Mouse (Mus musculus) midbrain, embryonic 16.5 days (tissue): ENCODE results near the gene Sh2d4b. TPM values are rescaled to one million over a fixed set of nuclear protein-coding genes. Genes with fewer than 3 reads are reported as not detected.
A peak's percentile ranks its signal among the peaks of the same experiment; 100 is the strongest.

ENCODE experiments used
- ATAC-seq: fragments of 200-750 bp; cut with Nextera tagmentation; 2 replicates; pipeline ENCODE4 v1.8.0; 2017; ENCODE audit warnings: moderate TSS enrichment
- H3K27ac ChIP-seq: fragments of 300-500 bp; sonication (generic); 2 replicates; pipeline ENCODE4 v1.5.1; 2014; ENCODE audit warnings: mild to moderate bottlenecking, low read length, mixed read lengths
- H3K27me3 ChIP-seq: fragments of 300-500 bp; sonication (generic); 2 replicates; pipeline ENCODE4 v1.6.1; 2014; ENCODE audit warnings: low read depth, low read length, mixed read lengths; ENCODE audit not compliant: control insufficient read depth, insufficient read depth
- H3K36me3 ChIP-seq: fragments of 300-500 bp; sonication (generic); 2 replicates; pipeline ENCODE4 v1.6.1; 2014; ENCODE audit warnings: mild to moderate bottlenecking, low read length, moderate library complexity, mixed read lengths; ENCODE audit not compliant: control insufficient read depth, insufficient read depth
- H3K4me1 ChIP-seq: fragments of 300-500 bp; sonication (generic); 2 replicates; pipeline ENCODE4 v1.6.1; 2014; ENCODE audit warnings: mild to moderate bottlenecking, low read length, mixed read lengths; ENCODE audit not compliant: control insufficient read depth, insufficient read depth
- H3K4me2 ChIP-seq: fragments of 300-500 bp; sonication (generic); 2 replicates; pipeline ENCODE4 v1.6.1; 2014; ENCODE audit warnings: mild to moderate bottlenecking, low read length, mixed read lengths
- H3K4me3 ChIP-seq: fragments of 300-500 bp; sonication (generic); 2 replicates; pipeline ENCODE4 v1.5.1; 2014; ENCODE audit warnings: low read depth, mild to moderate bottlenecking, low read length, moderate library complexity, mixed read lengths
- H3K9ac ChIP-seq: fragments of 300-500 bp; sonication (generic); 2 replicates; pipeline ENCODE4 v1.6.1; 2014; ENCODE audit warnings: low read depth, low read length, mixed read lengths
- H3K9me3 ChIP-seq: fragments of 300-500 bp; sonication (generic); replicated peaks from 2 replicates; pipeline ENCODE4 v1.6.1; 2014; ENCODE audit warnings: mild to moderate bottlenecking, low read length, mixed read lengths; ENCODE audit not compliant: control insufficient read depth, poor library complexity, severe bottlenecking
- WGBS: fragments of 180-500 bp; shearing (Covaris S2); extraction: QIAGEN DNeasy Blood & Tissue Kit; methylation state at CpG from one replicate; pipeline ENCODE4 v1.1.7; 2014; 5-methylcytosine and 5-hydroxymethylcytosine counted together
- polyA plus RNA-seq: library from polyadenylated mRNA; unstranded; fragments of >200 nt; fragmentation: Nextera tagmentation; extraction: Ambion mirVana; gene quantifications from 2 replicates; pipeline ENCODE4 v1.2.1, GENCODE M21; 2015

Gene Sh2d4b
- polyA plus RNA-seq, 1 experiment from 2014 or later, result 0.99 TPM

DNA sequence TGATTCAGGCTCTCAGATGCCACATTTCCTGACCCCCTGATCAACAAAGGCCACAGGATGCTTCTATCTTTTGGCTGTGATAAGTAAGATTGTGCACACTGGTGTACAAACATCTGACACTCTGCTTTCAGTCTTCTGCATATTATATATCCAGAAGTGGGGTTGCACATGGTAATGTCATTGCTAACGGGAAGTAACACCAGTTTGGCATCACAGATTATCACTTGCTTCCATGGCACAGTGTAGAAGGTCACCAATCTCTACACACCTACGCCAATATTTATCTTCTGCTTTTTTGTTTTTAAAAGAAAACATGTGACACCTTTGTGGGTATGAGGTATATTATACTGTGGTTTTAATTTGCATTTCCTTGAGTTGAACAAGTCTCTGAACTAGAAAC, 36.9 kb upstream of the Sh2d4b start:
- Histone ChIP-seq H3K4me3 (no peak overlapping the region), H3K27me3 (no peaks in the 10 kb centered on the region), H3K4me2 (no peak overlapping the region), H3K4me1 (0 out of 2 replicates have a peak, but pooled peaks cover 2% of the 10 kb centered on the region), H3K9me3 (no peaks in the 10 kb centered on the region), H3K9ac (no peak overlapping the region), H3K27ac (no peak overlapping the region), H3K36me3 (no peaks in the 10 kb centered on the region)
- no peak for ATAC-seq
- WGBS, result 93% methylated on average over 2 of the region's 2 CpGs

DNA sequence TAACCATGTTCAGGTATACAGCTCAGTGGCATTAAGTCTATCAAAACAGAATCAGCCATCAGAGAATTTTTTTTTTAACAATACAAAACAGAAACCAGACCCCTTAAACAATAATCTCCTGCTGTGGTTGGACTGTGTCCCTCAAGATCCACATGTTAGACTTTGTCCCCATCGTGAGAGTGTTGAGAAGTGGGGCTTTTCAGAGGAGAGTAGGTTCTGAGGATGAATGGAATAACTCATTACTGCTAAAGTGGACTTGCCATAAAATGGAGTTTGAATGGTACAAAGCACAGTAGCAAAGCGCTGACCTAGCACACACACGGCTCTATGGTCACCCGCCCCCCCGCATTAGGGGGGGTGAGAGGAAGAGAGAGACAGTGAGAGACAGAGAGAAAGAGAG, 35.8 kb upstream of the Sh2d4b start:
- H3K36me3 ChIP-seq, result no peaks in the 10 kb centered on the region
- H3K4me2 ChIP-seq, result no peak overlapping the region
- no peak overlapping the region for H3K27ac ChIP-seq
- H3K27me3 ChIP-seq, result no peaks in the 10 kb centered on the region
- no peak overlapping the region for H3K9ac ChIP-seq
- WGBS, result 60% methylated on average over 5 of the region's 5 CpGs
- 0 out of 2 replicates have a peak, but pooled peaks cover 2% of the 10 kb centered on the region for H3K4me1 ChIP-seq
- ATAC-seq, result no peak
- H3K4me3 ChIP-seq, result no peak overlapping the region
- no peaks in the 10 kb centered on the region for H3K9me3 ChIP-seq

DNA sequence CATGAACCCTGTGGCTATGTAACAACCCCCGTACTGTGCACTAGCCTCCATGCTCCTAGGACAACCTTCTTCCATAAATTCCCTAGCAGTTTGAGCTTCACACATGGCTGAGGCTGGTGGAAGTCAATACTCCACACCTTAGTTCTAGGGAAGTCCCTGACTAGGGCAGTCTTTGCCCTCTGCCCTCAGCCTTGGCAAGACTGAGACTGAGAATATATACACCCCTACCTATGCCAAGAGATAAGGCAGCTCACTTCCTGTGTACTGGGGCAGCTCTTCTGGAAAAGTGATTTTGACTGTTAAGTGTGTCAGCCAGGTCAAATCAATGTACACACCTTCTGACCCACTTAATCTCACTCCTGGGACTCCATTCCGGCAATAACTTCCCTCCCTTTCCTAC, 34.0 kb upstream of the Sh2d4b start:
- Histone ChIP-seq H3K27ac (no peak overlapping the region), H3K9ac (no peak overlapping the region), H3K4me3 (no peak overlapping the region), H3K9me3 (no peaks in the 10 kb centered on the region), H3K4me1 (0 out of 2 replicates have a peak, but pooled peaks cover 2% of the 10 kb centered on the region), H3K4me2 (no peak overlapping the region), H3K27me3 (no peaks in the 10 kb centered on the region), H3K36me3 (no peaks in the 10 kb centered on the region)
- ATAC-seq, result 0 out of 2 replicates have a peak, but pooled peaks have one; percentile 32
- 88% methylated on average over 2 of the region's 2 CpGs for WGBS

DNA sequence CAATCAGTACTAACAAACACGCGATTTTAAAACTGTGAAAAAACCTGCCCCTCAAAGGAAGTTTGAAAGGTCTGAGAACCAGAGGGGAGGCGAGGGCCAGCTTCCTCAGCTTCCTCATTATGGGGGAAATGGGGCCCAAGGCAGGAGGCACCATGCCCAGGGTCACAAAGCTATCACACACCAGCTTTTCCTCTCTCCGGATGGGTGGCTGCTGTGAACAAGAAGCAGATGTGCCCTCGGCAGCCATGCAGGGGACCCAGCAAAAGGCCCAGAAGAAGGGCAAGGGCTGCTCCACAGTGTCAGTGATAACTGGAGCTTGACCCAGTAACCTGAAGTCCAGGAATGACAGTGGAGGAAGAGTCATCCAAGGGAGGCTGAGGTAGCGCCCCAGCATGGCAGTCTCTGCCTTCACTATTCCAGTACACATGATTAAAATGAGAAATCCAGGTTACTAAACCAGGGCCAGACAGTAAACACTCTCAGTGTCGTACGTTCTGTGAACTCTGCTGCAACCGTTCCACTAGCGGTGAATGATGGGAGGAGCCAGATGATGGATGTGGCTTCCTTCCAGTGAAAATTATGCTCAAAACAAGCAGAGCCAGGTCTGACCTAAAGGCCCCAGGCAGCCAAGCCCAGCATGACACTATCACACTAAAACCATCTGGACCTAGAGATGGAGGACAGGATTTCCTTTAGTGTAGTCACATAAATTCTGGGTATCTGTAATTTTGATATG, 31.5 kb upstream of the Sh2d4b start:
- no peak overlapping the region for H3K9ac ChIP-seq
- no peak for ATAC-seq
- no peak overlapping the region for H3K27ac ChIP-seq
- H3K4me3 ChIP-seq, result no peak overlapping the region
- WGBS, result 82% methylated on average over 10 of the region's 10 CpGs
- no peaks in the 10 kb centered on the region for H3K9me3 ChIP-seq
- H3K4me1 ChIP-seq, result 0 out of 2 replicates have a peak, but pooled peaks cover 2% of the 10 kb centered on the region
- H3K27me3 ChIP-seq, result no peaks in the 10 kb centered on the region
- no peaks in the 10 kb centered on the region for H3K36me3 ChIP-seq
- no peak overlapping the region for H3K4me2 ChIP-seq

DNA sequence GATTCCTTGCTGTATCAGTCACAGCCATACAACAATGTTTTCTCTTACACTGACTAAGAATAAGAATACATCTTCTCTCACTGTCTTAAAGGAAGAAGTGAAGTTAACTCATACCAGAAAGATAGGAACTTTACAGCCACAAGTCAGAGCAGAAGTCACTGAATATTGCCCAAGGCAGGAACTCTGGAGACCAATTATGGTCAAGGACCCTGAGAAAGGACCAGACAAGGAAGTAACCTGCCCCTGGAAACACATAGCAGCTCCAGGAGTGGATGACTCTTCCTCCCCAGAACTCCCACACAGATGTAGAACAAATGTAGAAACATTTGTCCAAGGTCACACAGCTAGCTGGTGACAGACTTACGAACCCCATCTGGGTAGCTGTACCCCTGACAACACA, 28.2 kb upstream of the Sh2d4b start:
- no peaks in the 10 kb centered on the region for H3K4me1 ChIP-seq
- no peaks in the 10 kb centered on the region for H3K27me3 ChIP-seq
- H3K4me2 ChIP-seq, result no peak overlapping the region
- no peak overlapping the region for H3K27ac ChIP-seq
- H3K9me3 ChIP-seq, result no peaks in the 10 kb centered on the region
- no peak for ATAC-seq
- no peak overlapping the region for H3K4me3 ChIP-seq
- H3K9ac ChIP-seq, result no peak overlapping the region
- 96% methylated on average over 1 of the region's 1 CpGs for WGBS
- no peaks in the 10 kb centered on the region for H3K36me3 ChIP-seq

DNA sequence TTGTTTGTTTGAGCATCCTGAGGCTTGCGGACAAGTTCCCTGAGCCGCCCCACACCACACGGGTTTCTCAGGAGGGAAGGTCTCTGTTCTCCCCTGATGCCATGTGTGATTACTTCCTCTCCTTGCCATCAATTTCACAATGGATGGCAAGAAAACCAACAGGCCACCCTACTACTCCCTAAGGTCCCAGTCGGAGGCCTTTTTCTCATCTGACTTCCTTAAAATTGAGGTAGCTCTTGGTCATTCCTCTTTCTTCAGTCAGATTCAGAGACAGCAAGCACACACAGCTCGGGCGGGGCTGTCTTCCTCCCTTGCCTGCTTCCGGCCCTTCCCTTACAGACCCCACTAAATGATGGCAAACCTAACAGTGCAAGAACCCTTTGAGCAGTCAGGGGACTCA, 26.5 kb upstream of the Sh2d4b start:
- H3K4me1 ChIP-seq, result no peaks in the 10 kb centered on the region
- H3K9me3 ChIP-seq, result no peaks in the 10 kb centered on the region
- no peak overlapping the region for H3K9ac ChIP-seq
- ATAC-seq, result no peak
- H3K4me3 ChIP-seq, result no peak overlapping the region
- H3K27ac ChIP-seq, result no peak overlapping the region
- no peaks in the 10 kb centered on the region for H3K27me3 ChIP-seq
- peaks cover 9% of the 10 kb centered on the region for H3K36me3 ChIP-seq
- H3K4me2 ChIP-seq, result no peak overlapping the region
- 89% methylated on average over 7 of the region's 7 CpGs for WGBS

DNA sequence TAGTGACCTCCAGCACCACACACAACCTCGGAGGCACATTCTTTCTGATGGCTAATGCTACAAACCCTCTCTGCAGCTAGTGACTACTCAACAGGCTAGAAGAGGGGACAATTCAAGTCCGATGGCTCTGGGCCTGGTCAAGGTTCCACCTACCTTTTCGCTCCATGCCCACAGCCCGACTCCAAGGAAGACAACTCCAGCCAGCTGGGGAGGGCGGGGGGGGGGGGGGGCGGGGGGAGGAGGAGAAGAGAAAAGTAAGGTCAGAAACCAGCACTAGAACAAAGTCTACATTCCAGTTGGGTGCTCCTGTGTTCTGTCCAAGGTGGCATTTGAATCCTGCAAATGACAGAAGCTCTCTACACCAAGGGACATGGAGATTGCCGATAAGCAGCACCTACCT, 25.4 kb upstream of the Sh2d4b start:
- Histone ChIP-seq H3K4me3 (no peak overlapping the region), H3K27me3 (no peaks in the 10 kb centered on the region), H3K36me3 (peaks cover 14% of the 10 kb centered on the region), H3K27ac (no peak overlapping the region), H3K9me3 (no peaks in the 10 kb centered on the region), H3K4me1 (no peaks in the 10 kb centered on the region), H3K9ac (no peak overlapping the region), H3K4me2 (no peak overlapping the region)
- WGBS, result 78% methylated on average over 6 of the region's 7 CpGs
- ATAC-seq, result no peak

DNA sequence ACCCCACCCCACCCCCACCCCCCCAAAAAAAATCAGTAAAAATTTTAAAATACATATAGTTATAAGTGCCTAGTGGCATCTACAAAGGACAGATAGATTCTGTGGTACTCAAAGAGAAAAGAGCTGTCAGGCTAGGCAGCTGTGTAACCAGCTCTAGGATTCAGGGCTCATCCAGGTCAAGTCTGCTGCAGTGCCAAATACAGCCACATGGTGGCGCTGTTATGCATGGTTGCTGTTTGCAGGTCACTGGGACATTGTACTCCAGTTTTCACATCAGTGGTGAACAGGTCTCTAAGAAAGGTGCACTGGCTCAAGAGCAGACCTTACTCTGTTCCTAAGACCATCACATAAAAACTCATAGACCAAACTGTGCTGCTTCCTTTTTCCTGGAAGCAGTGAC, 24.6 kb upstream of the Sh2d4b start:
- 0% methylated on average over 1 of the region's 1 CpGs for WGBS
- Histone ChIP-seq H3K9me3 (no peaks in the 10 kb centered on the region), H3K27me3 (no peaks in the 10 kb centered on the region), H3K4me2 (no peak overlapping the region), H3K36me3 (peaks cover 16% of the 10 kb centered on the region), H3K4me1 (no peaks in the 10 kb centered on the region), H3K4me3 (no peak overlapping the region), H3K9ac (no peak overlapping the region), H3K27ac (no peak overlapping the region)
- peak; percentile 52 for ATAC-seq

DNA sequence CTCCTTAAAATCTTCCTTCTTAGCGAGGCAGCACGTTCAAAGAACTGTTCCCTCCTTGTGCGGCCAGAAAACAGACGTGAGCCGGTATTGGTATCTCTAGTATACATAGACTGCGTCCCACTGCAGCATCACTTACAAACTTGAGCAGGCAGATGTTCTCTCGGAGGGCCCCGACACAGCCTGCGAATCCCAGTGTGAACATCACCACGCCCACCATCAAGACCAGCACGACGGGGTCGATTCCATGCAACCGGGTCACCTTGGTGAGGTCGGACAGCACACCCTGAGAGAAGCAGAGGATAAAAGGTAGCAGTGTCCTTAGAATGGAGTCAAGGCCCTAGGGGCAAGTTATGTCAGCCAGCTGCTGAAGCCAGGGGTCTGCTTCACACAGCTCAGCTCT, 23.6 kb upstream of the Sh2d4b start:
- H3K27ac ChIP-seq, result no peak overlapping the region
- H3K9ac ChIP-seq, result no peak overlapping the region
- H3K4me1 ChIP-seq, result no peaks in the 10 kb centered on the region
- H3K4me2 ChIP-seq, result no peak overlapping the region
- WGBS, result 87% methylated on average over 15 of the region's 15 CpGs
- no peaks in the 10 kb centered on the region for H3K9me3 ChIP-seq
- no peaks in the 10 kb centered on the region for H3K27me3 ChIP-seq
- no peak overlapping the region for H3K4me3 ChIP-seq
- H3K36me3 ChIP-seq, result peaks cover 16% of the 10 kb centered on the region
- ATAC-seq, result no peak
